Mouse (Mus musculus): Measurements from ENCODE around the gene Nek6.

Nek6 gene

DNA sequence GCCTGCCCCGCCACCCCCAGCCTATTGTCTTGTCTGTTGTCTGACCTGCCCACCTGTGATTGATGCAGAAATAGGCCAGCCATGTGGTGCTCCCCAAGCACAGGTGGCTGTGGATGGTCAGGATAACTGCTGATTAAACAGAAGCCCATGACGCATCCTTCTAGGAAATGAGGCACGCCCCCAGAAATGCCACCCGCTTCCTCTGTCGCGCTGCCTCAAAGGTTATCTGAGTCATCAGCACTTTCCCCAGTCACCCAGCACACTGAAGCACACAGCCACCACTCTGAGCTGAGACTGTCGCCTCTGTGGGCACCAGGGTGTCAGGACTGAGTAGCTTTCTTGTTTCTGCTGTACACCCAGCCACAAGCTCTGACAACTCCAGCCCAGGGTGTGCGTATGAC is 24.9 kb downstream of the Nek6 start:
- DNase-seq (ENCODE audit: low read depth, low spot score) = no peak

GRCm38 (mm10) chr2:38539677-38540076 is 28.2 kb downstream of the Nek6 start:
- DNase-seq (ENCODE audit: low read depth, low spot score) = no peak

DNA sequence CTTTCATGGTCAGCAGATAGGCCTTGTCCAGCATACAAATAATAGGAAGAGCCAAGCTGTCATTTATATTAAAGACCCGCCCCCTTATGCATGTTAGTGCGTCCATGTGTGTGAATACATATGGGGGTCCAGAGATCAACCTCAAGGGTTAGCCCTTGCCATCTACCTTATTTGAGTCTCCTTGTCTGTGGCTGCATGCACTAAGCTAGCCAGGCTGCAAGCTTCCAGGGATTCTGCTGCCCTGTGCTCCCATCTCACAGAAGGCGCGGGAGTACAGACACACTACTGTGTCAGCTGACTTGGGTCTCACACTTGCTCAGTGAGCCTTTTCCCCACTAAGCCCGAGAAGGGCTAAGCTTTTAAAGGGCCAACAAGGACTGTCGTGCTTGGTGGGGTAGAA is 29.2 kb downstream of the Nek6 start:
- no peak for DNase-seq (ENCODE audit: low read depth, low spot score)

GRCm38 (mm10) chr2:38541101-38541500 is 29.7 kb downstream of the Nek6 start:
- no peak for DNase-seq (ENCODE audit: low read depth, low spot score)

DNA sequence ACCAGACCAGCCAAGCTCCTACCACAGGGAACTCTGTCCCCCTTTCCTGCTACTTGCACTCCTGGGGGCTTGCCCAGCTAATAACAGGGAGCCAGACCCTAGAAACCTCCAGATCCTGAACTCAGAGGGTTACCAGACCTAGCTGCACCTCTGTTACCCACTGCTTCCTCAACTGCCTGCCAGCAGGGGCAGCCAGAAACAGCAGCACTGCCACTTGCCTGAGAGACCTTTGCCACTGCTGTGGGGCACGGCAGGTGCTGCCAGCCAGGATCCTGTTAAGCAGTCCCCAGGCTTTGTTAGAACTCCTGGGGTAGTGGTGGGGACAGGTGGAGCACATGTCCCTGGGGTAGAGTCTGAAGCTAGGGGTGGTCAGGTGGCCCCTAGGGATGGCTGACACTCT is 30.1 kb downstream of the Nek6 start:
- DNase-seq (ENCODE audit: low read depth, low spot score) = no peak

DNA sequence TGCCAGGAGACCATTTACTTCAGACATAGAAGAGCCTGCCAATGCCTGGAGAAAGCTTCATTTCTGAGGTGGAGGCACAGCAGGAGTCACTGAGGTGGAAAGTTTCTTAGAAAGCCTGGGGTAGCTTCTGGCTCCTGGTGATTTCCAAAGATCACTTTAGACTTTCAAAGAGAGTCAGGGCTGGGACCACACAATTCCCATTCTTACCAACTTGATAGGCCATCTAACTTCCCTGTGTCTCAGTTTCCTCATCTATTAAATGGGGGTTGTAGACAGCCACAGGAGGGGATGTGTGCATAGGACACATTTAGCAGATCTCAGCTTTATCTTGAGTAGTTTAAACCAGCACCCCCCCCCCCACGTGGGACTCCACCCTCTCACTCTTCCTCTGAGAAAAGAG is 30.9 kb downstream of the Nek6 start:
- no peak for DNase-seq (ENCODE audit: low read depth, low spot score)

- no peak for DNase-seq (ENCODE audit: low read depth, low spot score)
These were observed 31.7 kb downstream of the Nek6 start for GRCm38 (mm10) chr2:38543158-38543557.

DNA sequence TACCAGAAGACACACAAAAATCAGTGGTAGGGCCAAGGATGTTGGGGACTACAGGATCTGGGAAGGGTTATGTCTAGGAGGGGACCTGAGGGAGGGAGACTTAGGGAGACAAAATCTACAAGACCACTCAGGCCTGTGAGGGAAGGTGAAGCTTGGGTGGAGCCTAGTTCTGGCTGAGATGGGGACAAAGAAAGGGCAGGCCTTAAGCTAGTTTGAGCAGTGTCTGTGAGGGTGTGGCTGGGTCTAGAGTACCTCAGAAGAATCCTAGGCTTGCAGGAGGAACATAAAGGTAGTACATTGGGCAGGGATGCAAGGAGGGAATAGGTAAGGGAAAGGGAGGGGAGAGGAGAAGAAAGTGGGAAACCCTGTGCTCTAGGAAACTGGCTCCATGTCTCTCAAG is 32.9 kb downstream of the Nek6 start:
- DNase-seq (ENCODE audit: low read depth, low spot score) = no peak

- no peak for DNase-seq (ENCODE audit: low read depth, low spot score)
These were observed 33.5 kb downstream of the Nek6 start for GRCm38 (mm10) chr2:38544982-38545381.

DNA sequence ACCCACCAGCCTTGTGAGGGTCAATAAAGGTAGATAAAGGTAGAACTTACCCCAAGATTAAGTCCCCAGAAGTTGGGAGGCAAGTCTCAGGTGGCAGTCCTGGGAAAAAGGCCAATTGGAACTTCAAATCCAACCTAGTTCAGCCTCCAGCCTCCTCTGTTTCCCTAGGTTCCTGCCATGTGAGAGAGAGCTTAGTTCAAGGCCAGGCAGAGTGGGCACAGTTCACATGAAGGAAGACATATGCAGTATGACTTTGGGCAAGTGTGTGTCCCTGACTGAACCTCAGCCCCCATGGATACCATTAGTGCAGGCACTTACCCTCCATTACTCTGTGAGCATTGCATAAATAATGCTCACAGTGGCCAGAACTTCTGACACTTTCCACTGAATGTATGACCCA is 34.3 kb downstream of the Nek6 start:
- no peak for DNase-seq (ENCODE audit: low read depth, low spot score)

GRCm38 (mm10) chr2:38546222-38546621 is 34.8 kb downstream of the Nek6 start:
- DNase-seq (ENCODE audit: low read depth, low spot score) = no peak

DNA sequence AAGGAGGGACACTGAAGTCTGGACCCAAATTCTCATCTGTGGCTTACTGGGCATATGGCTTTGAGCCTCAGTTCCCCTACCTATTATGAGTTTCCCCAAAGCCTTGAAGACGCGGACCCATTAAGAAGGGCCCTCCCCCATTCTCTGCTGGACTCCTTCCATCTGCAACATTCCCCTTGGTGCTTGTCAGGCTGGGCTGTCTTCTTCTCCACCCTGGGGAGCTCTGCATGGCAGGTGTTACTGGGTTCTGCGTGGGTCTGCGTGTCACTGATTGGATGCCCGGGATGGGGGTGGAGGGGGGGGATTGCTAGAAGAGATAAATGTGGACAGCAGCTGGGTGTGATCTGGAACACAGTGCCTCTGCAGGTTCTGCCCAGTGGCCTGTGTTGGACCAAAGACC is 35.3 kb downstream of the Nek6 start:
- no peak for DNase-seq (ENCODE audit: low read depth, low spot score)

- no peak for DNase-seq (ENCODE audit: low read depth, low spot score)
These were observed 36.5 kb downstream of the Nek6 start for GRCm38 (mm10) chr2:38547793-38548517.

DNA sequence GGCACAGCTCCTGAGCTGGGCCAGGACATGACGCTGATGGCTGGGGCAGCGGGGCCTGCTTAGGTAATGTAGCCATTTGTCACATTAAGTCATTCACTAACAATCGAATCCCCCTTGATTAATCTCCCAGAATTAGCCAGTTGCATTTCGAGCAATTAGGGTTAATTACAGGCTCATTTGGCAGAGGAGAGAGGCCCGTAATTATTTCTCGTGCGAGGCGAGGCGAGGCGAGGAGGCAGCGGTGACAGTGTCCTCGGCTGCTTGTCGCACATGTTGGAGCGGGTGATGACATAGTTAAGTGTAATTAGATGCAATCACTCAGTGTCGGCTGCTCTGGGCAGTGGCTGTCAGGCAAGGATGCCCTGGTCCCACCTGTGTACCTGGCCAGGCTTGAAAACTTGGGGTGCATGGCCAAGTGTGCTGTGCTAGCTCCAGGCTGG is 40.6 kb downstream of the Nek6 start:
- no peak for DNase-seq (ENCODE audit: low read depth, low spot score)

DNA sequence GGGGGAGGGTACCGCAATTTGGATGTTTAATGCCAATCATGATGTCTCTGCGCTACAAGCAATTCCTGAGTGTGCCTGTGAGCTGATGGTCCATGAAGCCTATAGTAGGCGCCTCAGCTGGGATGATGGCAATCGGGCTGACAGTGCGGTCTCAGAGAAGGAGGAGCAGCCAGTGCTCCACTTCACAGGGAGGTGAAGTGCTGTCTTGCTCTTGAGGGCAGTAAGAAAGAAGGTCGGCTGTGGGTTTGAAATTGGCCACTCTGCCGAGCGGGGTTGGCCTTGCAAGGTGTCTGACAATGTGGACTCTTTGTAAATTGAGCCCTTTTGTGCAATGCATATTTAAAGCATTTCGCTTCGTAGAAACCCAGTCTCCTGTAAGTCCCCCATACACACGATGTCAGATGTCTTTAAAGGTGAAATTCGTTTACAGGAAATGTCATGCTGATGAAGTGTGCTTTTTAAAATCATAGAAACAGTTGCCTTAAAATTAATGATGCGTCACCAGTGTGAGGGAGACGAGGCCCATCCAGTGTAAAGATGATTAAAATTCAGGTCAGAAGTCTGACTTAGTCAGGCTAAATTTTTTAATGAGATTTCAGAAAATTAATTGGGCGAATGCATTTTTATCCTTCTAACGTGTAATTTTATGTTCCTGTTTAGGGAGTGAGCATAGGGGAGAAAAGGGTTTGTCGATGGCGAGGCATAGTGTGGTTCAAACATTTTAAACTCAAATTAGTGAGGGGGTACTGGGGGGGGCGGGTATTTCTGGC is 43.0 kb downstream of the Nek6 start:
- no peak for DNase-seq (ENCODE audit: low read depth, low spot score)

DNA sequence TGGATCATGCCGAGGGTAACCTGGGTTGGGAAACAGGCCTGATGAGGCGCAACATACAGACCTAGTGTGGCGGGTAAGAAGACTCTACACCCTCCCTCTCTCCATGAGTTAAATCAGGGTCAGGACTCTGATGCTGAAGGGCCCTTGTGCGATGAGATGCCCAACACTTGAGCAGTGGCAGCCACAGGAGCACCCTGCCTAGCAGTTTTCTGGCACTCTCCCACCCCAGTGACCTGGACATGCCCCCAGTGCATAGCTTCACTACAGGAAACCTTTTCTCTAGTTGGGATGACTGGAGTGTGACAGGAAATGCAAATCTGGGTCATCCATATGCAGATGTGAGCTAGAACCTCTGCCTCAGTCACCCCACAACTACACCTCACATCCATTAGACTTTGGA is 44.2 kb downstream of the Nek6 start:
- DNase-seq (ENCODE audit: low read depth, low spot score) = no peak

- no peak for DNase-seq (ENCODE audit: low read depth, low spot score)
These were observed 45.3 kb downstream of the Nek6 start for GRCm38 (mm10) chr2:38556721-38557120.

GRCm38 (mm10) chr2:38560296-38561227 is 49.1 kb downstream of the Nek6 start:
- no peak for DNase-seq (ENCODE audit: low read depth, low spot score)

DNA sequence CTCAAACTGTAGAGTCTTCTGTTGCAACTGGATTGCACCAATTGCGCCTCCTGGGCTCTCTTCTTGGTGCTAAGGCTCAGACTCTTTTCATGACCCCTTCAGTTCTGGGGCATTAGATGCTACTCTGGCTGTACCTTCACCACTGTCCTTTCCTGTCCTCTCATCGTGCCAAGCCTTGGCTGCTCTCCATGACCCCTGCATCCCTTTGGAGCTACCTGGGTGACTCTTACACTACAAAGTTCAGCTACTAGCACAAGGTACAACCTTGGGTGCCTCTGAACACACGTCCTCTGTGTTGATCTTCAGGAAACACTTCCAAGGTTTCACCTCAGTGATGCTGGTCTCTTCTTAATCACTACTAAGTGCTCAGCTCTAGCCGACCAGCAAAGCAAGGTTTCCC is 51.2 kb downstream of the Nek6 start:
- DNase-seq (ENCODE audit: low read depth, low spot score) = no peak

- no peak for DNase-seq (ENCODE audit: low read depth, low spot score)
These were observed 60.6 kb downstream of the Nek6 start for GRCm38 (mm10) chr2:38571971-38572601.

- no peak for DNase-seq (ENCODE audit: low read depth, low spot score)
These were observed 63.3 kb downstream of the Nek6 start for GRCm38 (mm10) chr2:38574697-38575096.

All from embryo, embryonic 11.5 days (tissue).